Mouse (Mus musculus) stomach, postnatal 0 days (tissue): ENCODE measurements at regions not wholly inside any gene's neighbourhood (a gene's known extent, or its start where the extent isn't known, plus 50 kb on each side); places are given as distances from the start of the nearest gene placed in this dataset.

ENCODE experiments used
- ATAC-seq: fragments of 200-750 bp; cut with Nextera tagmentation; 2 replicates; pipeline ENCODE4 v1.8.0; 2017; ENCODE audit not compliant: low FRiP score, low TSS enrichment
- DNase-seq: peaks from one replicate; pipeline ENCODE4 v3.0.0-alpha.2; 2016; ENCODE audit warnings: low spot score
- H3K27ac ChIP-seq: fragments of 300-500 bp; sonication (generic); replicated peaks from 2 replicates; pipeline ENCODE4 v1.5.1; 2014; ENCODE audit warnings: mild to moderate bottlenecking, control low read depth
- H3K27me3 ChIP-seq: fragments of 300-500 bp; sonication (generic); 2 replicates; pipeline ENCODE4 v1.6.1; 2014; ENCODE audit warnings: low read length; ENCODE audit not compliant: control insufficient read depth, insufficient read depth
- H3K36me3 ChIP-seq: fragments of 300-500 bp; sonication (generic); 2 replicates; pipeline ENCODE4 v1.6.1; 2014; ENCODE audit warnings: low read length, mixed read lengths; ENCODE audit not compliant: control insufficient read depth, insufficient read depth
- H3K4me1 ChIP-seq: fragments of 300-500 bp; sonication (generic); replicated peaks from 2 replicates; pipeline ENCODE4 v1.6.1; 2014; ENCODE audit warnings: antibody characterized with exemption; ENCODE audit not compliant: control insufficient read depth, insufficient read depth
- H3K4me2 ChIP-seq: fragments of 300-500 bp; sonication (generic); replicated peaks from 2 replicates; pipeline ENCODE4 v1.6.1; 2014; ENCODE audit warnings: low read depth, mild to moderate bottlenecking, control low read depth, moderate library complexity
- H3K4me3 ChIP-seq: fragments of 300-500 bp; sonication (generic); 2 replicates; pipeline ENCODE4 v1.5.1; 2014; ENCODE audit warnings: low read depth, low read length, control low read depth
- H3K9ac ChIP-seq: fragments of 300-500 bp; sonication (generic); 2 replicates; pipeline ENCODE4 v1.6.1; 2014; ENCODE audit warnings: mild to moderate bottlenecking, low read length, control low read depth, mixed read lengths
- H3K9me3 ChIP-seq: fragments of 300-500 bp; sonication (generic); 2 replicates; pipeline ENCODE4 v1.6.1; 2016; ENCODE audit warnings: low read length; ENCODE audit not compliant: control insufficient read depth
- CTCF ChIP-seq: IDR thresholded peaks from 2 replicates; pipeline ENCODE4 v1.5.1; 2016; ENCODE audit warnings: antibody characterized with exemption, low read depth, mild to moderate bottlenecking, moderate library complexity
- EP300 ChIP-seq: optimal IDR thresholded peaks from 2 replicates; pipeline ENCODE3; 2016; ENCODE audit warnings: antibody characterized with exemption
- WGBS: fragments of 180-500 bp; shearing (Covaris S2); extraction: QIAGEN DNeasy Blood & Tissue Kit; methylation state at CpG from one replicate; pipeline ENCODE4 v1.1.7; 2014; 5-methylcytosine and 5-hydroxymethylcytosine counted together

DNA sequence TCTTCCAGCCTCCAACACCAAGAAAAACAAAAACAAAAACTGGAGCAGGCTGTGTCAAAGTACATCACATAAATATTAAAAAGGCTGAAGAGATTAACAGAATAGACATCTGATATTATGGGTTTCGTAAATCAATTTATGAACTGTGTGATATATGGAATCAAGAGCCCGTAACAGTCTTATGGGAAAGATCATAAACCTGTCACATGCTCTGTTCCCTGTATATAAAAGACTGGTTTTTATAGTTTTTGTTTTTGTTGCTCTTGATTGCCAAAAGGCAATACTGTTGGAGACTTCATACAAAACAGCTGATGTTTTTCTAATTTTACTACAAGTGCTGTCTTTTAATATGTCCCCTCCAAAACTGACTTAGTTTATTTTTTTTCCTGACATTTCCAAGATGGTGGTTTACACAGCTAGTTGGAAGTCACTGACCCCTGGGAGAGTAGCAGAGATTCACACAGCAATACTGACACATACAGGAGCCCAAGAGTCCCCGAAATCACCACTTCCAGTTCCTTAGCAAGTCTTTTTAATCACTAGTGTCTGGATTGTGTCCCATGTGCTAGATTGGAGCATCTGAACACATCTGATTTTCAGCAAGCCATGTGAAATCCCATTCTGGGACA is 303.1 kb upstream of the Rag2 start:
- no peaks in the 10 kb centered on the region for H3K4me1 ChIP-seq
- 76% methylated on average over 3 of the region's 3 CpGs for WGBS
- no peak for TF ChIP-seq CTCF
- no peak for TF ChIP-seq EP300
- H3K9me3 ChIP-seq = no peaks in the 10 kb centered on the region
- H3K27me3 ChIP-seq = no peaks in the 10 kb centered on the region
- H3K9ac ChIP-seq = no peak overlapping the region
- H3K27ac ChIP-seq = no peak overlapping the region
- no peak overlapping the region for H3K4me3 ChIP-seq
- DNase-seq (no peak), ATAC-seq (no peak)
- H3K4me2 ChIP-seq = no peak overlapping the region
- no peaks in the 10 kb centered on the region for H3K36me3 ChIP-seq

DNA sequence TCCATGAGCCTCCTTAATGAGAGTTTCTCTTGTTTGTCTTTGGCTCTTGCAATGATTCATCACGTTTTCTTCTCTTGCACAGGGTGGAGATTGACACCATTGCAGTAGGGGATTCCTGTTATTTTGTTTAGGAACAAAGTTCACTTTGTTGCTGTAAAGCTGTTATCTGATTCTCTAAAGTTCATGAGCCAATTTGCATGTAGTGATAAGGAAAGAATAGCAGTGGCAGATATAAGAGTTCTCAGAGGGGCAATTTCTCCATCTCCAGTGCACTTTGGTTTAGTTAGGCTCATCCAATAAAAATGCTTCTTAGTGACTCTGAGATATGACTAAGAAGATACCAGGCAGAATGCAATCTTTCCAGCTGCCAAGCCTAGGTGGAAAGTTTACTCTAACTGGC is 267.8 kb upstream of the Rag2 start:
- Histone ChIP-seq H3K27ac (no peak overlapping the region), H3K27me3 (no peaks in the 10 kb centered on the region), H3K9ac (no peak overlapping the region), H3K4me2 (no peak overlapping the region), H3K9me3 (no peaks in the 10 kb centered on the region), H3K4me1 (no peaks in the 10 kb centered on the region), H3K36me3 (no peaks in the 10 kb centered on the region), H3K4me3 (no peak overlapping the region)
- DNase-seq (no peak), ATAC-seq (no peak)
- no peak for TF ChIP-seq CTCF
- no peak for TF ChIP-seq EP300
- 5% methylated on average over 1 of the region's 1 CpGs for WGBS

DNA sequence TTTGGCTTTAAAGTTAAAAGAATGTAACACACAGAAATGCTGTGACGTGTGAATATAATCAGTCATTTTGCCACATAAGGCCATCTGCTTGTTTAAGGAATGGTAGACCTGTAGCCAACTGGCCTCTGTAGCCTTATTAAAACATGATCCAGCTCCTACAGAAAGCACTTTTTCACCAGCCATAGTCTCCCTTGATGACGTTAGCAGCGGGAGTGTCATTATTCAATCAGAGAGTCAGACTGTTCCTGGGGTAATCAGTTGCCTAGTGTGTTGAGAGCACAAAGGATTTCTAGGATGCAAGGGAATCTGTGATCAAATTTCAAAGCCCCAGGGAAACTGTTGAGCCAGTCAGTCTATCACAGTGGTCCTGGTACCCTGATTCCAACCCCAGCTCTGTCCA is 260.3 kb upstream of the Rag2 start:
- WGBS = 55% methylated on average over 3 of the region's 3 CpGs
- DNase-seq = no peak
- no peak overlapping the region for H3K9ac ChIP-seq
- TF ChIP-seq CTCF = no peak
- no peak for TF ChIP-seq EP300
- no peak for ATAC-seq
- no peak overlapping the region for H3K27ac ChIP-seq
- H3K4me2 ChIP-seq = no peak overlapping the region
- H3K36me3 ChIP-seq = no peaks in the 10 kb centered on the region
- H3K4me3 ChIP-seq = no peak overlapping the region
- H3K4me1 ChIP-seq = no peaks in the 10 kb centered on the region
- H3K27me3 ChIP-seq = no peaks in the 10 kb centered on the region
- no peaks in the 10 kb centered on the region for H3K9me3 ChIP-seq

DNA sequence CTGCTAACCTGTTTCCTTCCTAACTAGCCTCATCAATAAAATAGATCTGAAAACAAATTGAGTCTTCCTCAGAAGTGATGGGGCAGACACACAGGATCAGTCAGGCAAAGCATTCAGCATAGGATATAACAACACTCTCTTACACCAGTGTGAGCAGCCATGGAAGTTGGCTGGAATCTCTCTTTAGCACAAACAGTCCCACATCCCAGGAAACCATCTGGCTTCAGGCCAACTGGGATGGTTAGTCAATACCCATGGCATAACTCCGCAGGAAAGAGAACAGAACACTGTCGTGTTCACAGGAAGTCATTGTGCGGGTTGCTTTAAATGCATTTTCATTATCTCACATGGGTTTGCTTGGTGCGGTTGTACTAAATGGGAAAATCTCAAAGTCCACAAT is 256.2 kb upstream of the Rag2 start:
- no peak overlapping the region for H3K4me3 ChIP-seq
- H3K27ac ChIP-seq = no peak overlapping the region
- H3K4me1 ChIP-seq = no peaks in the 10 kb centered on the region
- H3K4me2 ChIP-seq = no peak overlapping the region
- no peak for DNase-seq
- H3K9ac ChIP-seq = no peak overlapping the region
- no peak for ATAC-seq
- H3K9me3 ChIP-seq = no peaks in the 10 kb centered on the region
- H3K36me3 ChIP-seq = no peaks in the 10 kb centered on the region
- 77% methylated on average over 4 of the region's 4 CpGs for WGBS
- TF ChIP-seq EP300 = no peak
- no peak for TF ChIP-seq CTCF
- no peaks in the 10 kb centered on the region for H3K27me3 ChIP-seq

DNA sequence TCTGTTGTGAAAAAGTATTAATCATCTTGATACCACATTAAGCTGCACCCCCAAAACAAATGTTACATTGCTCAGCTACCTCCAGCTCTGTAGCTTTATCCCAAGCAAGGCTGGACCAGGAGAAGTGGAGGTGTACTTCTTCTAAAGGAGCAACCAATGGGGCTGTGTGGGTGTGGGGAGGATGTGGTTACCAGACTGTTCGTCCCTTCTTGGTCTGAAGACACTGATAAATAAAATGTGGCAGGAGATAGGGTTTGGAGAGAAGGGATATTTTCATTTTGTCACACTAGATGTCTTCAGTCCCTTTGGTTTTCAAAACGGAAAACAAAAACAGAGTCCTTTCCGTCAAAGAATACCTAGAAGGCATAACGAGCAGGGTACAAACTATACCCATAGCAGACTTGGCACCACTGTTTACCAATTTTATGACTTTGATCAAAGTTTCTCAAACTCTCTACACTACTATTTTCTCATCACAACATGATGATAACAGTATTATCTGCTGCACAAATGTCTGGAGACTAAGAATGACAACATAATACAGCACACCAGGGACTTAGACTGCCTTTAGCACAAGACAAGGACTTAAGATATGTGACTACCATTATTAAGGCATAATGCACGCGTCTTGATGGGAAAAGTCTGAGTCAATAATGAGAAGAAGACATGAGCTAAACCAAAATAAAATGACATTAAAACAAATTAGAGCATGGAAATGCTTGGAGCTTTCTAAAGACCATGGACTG is 253.4 kb upstream of the Rag2 start:
- WGBS = 85% methylated on average over 6 of the region's 6 CpGs
- Histone ChIP-seq H3K9me3 (no peaks in the 10 kb centered on the region), H3K36me3 (no peaks in the 10 kb centered on the region), H3K4me3 (no peak overlapping the region), H3K4me1 (no peaks in the 10 kb centered on the region), H3K4me2 (no peak overlapping the region), H3K9ac (no peak overlapping the region), H3K27me3 (no peaks in the 10 kb centered on the region), H3K27ac (no peak overlapping the region)
- ATAC-seq (no peak), DNase-seq (no peak)
- TF ChIP-seq EP300 = no peak
- TF ChIP-seq CTCF = no peak

DNA sequence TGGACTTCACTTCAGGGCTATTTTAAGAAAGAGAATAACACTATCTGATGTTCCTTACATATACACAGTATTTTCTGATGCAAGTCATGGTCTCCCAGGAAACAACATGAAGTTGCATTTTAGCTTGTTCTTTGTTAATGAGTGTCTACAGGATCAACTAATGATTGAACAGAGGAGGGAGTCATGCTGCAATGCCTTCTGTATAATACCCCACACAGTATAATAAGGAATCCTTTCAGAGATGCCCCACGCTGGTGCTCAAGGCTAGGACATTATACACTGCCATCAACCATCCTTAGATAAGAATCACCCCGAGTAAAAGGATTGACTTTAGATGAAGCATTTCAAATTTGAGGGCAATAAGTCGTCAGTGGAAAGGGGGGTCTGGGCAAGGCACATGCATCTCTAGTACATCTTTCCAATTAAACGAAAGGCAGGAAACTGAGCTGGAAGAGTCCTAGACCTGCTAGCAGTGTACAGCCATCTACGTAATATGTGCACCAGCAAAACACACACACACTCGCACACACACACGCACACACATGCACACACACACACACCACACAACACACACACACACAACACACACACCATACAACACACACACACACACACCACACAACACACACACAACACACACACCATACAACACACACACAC is 252.6 kb upstream of the Rag2 start:
- 87% methylated on average over 7 of the region's 7 CpGs for WGBS
- H3K36me3 ChIP-seq = no peaks in the 10 kb centered on the region
- ATAC-seq = no peak
- no peak overlapping the region for H3K4me3 ChIP-seq
- H3K9ac ChIP-seq = no peak overlapping the region
- no peaks in the 10 kb centered on the region for H3K27me3 ChIP-seq
- TF ChIP-seq CTCF = no peak
- TF ChIP-seq EP300 = no peak
- H3K4me2 ChIP-seq = no peak overlapping the region
- no peaks in the 10 kb centered on the region for H3K9me3 ChIP-seq
- H3K27ac ChIP-seq = no peak overlapping the region
- no peak for DNase-seq
- no peaks in the 10 kb centered on the region for H3K4me1 ChIP-seq
